Mouse (Mus musculus) urinary bladder, postnatal 0 days (tissue): Measurements from ENCODE around the gene Camk2n1. TPM values are rescaled to one million over a fixed set of nuclear protein-coding genes. Genes with fewer than 3 reads are reported as not detected.

Source experiments
- polyA plus RNA-seq: library from polyadenylated mRNA; unstranded; fragments of >200 nt; fragmentation: Nextera tagmentation; extraction: Ambion mirVana; gene quantifications from 2 replicates; pipeline ENCODE4 v1.2.1, GENCODE M21; 2015

Gene Camk2n1
- 3.3 and 3.4 TPM in 2 replicates for polyA plus RNA-seq

GRCm38 (mm10) chr4:138453753-138454570 lies at the start of gene Camk2n1:
TSS of gene Camk2n1 (plus strand) at chr4:138454314.

GRCm38 (mm10) chr4:138434347-138435316 lies 19.5 kb upstream of the Camk2n1 start, which contains the start of gene Mul1:
TSS of gene Mul1 (plus strand) at chr4:138434671.

Other genes starting within 250 kb of the Camk2n1 start
- gene Hp1bp3, start 238.0 kb upstream of the Camk2n1 start, polyA plus RNA-seq = 77.3 and 86.4 TPM in 2 replicates
- 0.05 and 0.37 TPM in 2 replicates for gene Sh2d5, start 203.9 kb upstream of the Camk2n1 start, polyA plus RNA-seq
- gene Kif17, start 203.9 kb upstream of the Camk2n1 start, polyA plus RNA-seq = 0.25 and 0.36 TPM in 2 replicates
- gene Ddost, start 149.6 kb upstream of the Camk2n1 start, polyA plus RNA-seq = 202 and 210 TPM in 2 replicates
- gene Pink1, start 128.0 kb upstream of the Camk2n1 start, polyA plus RNA-seq = 50.9 and 66.7 TPM in 2 replicates
- gene Cda, start 86.3 kb upstream of the Camk2n1 start, polyA plus RNA-seq = 3.5 and 6.0 TPM in 2 replicates
- gene Fam43b, start 57.8 kb upstream of the Camk2n1 start, polyA plus RNA-seq = not detected in 2 replicates
- 11.5 and 13.2 TPM in 2 replicates for gene Mul1, start 19.6 kb upstream of the Camk2n1 start, polyA plus RNA-seq
- gene Vwa5b1, start 181.6 kb downstream of the Camk2n1 start, polyA plus RNA-seq = not detected in 2 replicates